Mouse (Mus musculus) heart, embryonic 11.5 days (tissue): ENCODE measurements at regions not wholly inside any gene's neighbourhood (a gene's known extent, or its start where the extent isn't known, plus 50 kb on each side); places are given as distances from the start of the nearest gene placed in this dataset.
"Not testable (repeated sequence)": the region's sequence is repeated elsewhere in the genome, so short reads cannot be mapped to it uniquely, and the experiment has no call there.

Source experiments
- ATAC-seq: fragments of 200-750 bp; cut with Nextera tagmentation; replicated peaks from 2 replicates; pipeline ENCODE4 v1.8.0; 2017; ENCODE audit warnings: moderate library complexity; ENCODE audit not compliant: insufficient number of reproducible peaks, low FRiP score, low TSS enrichment
- H3K27ac ChIP-seq: fragments of 300-500 bp; sonication (generic); 2 replicates; pipeline ENCODE4 v1.5.1; 2014; ENCODE audit warnings: mild to moderate bottlenecking, low read depth, low read length
- H3K27me3 ChIP-seq: fragments of 300-500 bp; sonication (generic); 2 replicates; pipeline ENCODE4 v1.6.1; 2014; ENCODE audit warnings: mild to moderate bottlenecking, low read length, mixed read lengths; ENCODE audit not compliant: control insufficient read depth, insufficient read depth
- H3K36me3 ChIP-seq: fragments of 300-500 bp; sonication (generic); 2 replicates; pipeline ENCODE4 v1.6.1; 2014; ENCODE audit warnings: mild to moderate bottlenecking, low read length, moderate library complexity, mixed read lengths; ENCODE audit not compliant: control insufficient read depth, insufficient read depth
- H3K4me1 ChIP-seq: fragments of 300-500 bp; sonication (generic); 2 replicates; pipeline ENCODE4 v1.6.1; 2014; ENCODE audit warnings: low read length; ENCODE audit not compliant: control insufficient read depth, insufficient read depth
- H3K4me2 ChIP-seq: fragments of 300-500 bp; sonication (generic); 2 replicates; pipeline ENCODE4 v1.6.1; 2014; ENCODE audit warnings: mild to moderate bottlenecking, moderate library complexity
- H3K4me3 ChIP-seq: fragments of 300-500 bp; sonication (generic); 2 replicates; pipeline ENCODE4 v1.5.1; 2014; ENCODE audit warnings: low read depth, low read length
- H3K9ac ChIP-seq: fragments of 300-500 bp; sonication (generic); 2 replicates; pipeline ENCODE4 v1.6.1; 2014; ENCODE audit warnings: mild to moderate bottlenecking, low read depth, low read length, moderate library complexity
- H3K9me3 ChIP-seq: fragments of 300-500 bp; sonication (generic); replicated peaks from 2 replicates; pipeline ENCODE4 v1.6.1; 2016; ENCODE audit warnings: low read length; ENCODE audit not compliant: control insufficient read depth
- WGBS: fragments of 180-500 bp; shearing (Covaris S2); extraction: QIAGEN DNeasy Blood & Tissue Kit; methylation state at CpG from one replicate; pipeline ENCODE4 v1.1.7; 2014; ENCODE audit not compliant: insufficient replicate concordance; 5-methylcytosine and 5-hydroxymethylcytosine counted together

GRCm38 (mm10) chr13:52138331-52138945, 292.0 kb downstream of the Gadd45g start:
- Histone ChIP-seq H3K9ac (no peak overlapping the region), H3K4me3 (no peak overlapping the region), H3K27ac (no peak overlapping the region), H3K9me3 (no peaks in the 10 kb centered on the region), H3K36me3 (no peaks in the 10 kb centered on the region), H3K4me1 (no peaks in the 10 kb centered on the region), H3K4me2 (no peak overlapping the region), H3K27me3 (no peaks in the 10 kb centered on the region)
- no peak for ATAC-seq
- WGBS = 73% methylated on average over 6 of the region's 6 CpGs

GRCm38 (mm10) chr13:52139140-52139809, 292.8 kb downstream of the Gadd45g start:
- WGBS = 35% methylated on average over 15 of the region's 15 CpGs

GRCm38 (mm10) chr13:52140221-52140620, 293.7 kb downstream of the Gadd45g start:
- Histone ChIP-seq H3K36me3 (no peaks in the 10 kb centered on the region), H3K27me3 (no peaks in the 10 kb centered on the region), H3K9ac (no peak overlapping the region), H3K4me3 (no peak overlapping the region), H3K9me3 (peaks cover 4% of the 10 kb centered on the region; the same call in 1 of the 2 replicates), H3K27ac (no peak overlapping the region), H3K4me1 (no peaks in the 10 kb centered on the region), H3K4me2 (no peak overlapping the region)
- no peak for ATAC-seq
- 71% methylated on average over 6 of the region's 6 CpGs for WGBS

More at GRCm38 (mm10) chr13:52139140-52139809, 292.8 kb downstream of the Gadd45g start:
- no peak overlapping the region for H3K4me2 ChIP-seq
- no peaks in the 10 kb centered on the region for H3K36me3 ChIP-seq
- H3K4me3 ChIP-seq = no peak overlapping the region
- no peaks in the 10 kb centered on the region for H3K9me3 ChIP-seq
- no peaks in the 10 kb centered on the region for H3K4me1 ChIP-seq
- H3K9ac ChIP-seq = no peak overlapping the region
- no peak overlapping the region for H3K27ac ChIP-seq
- no peaks in the 10 kb centered on the region for H3K27me3 ChIP-seq
- no peak for ATAC-seq

GRCm38 (mm10) chr13:52144066-52144465, 297.6 kb downstream of the Gadd45g start:
- H3K9ac ChIP-seq, H3K27me3 ChIP-seq, H3K27ac ChIP-seq, H3K9me3 ChIP-seq, ATAC-seq, H3K4me1 ChIP-seq, H3K4me3 ChIP-seq, H3K36me3 ChIP-seq, H3K4me2 ChIP-seq: not testable (repeated sequence)
- WGBS = 57% methylated on average over 1 of the region's 1 CpGs

- Histone ChIP-seq H3K4me1 (no peaks in the 10 kb centered on the region), H3K36me3 (no peaks in the 10 kb centered on the region), H3K27me3 (no peaks in the 10 kb centered on the region), H3K9me3 (peaks cover 8% of the 10 kb centered on the region; the same call in 1 of the 2 replicates), H3K27ac (no peak overlapping the region), H3K4me2 (no peak overlapping the region), H3K4me3 (no peak overlapping the region), H3K9ac (no peak overlapping the region)
- no peak for ATAC-seq
- WGBS = 74% methylated on average over 5 of the region's 5 CpGs
These were observed 299.4 kb downstream of the Gadd45g start for GRCm38 (mm10) chr13:52145926-52146325.

GRCm38 (mm10) chr13:52150281-52150680, 303.8 kb downstream of the Gadd45g start:
- Histone ChIP-seq H3K27me3 (no peaks in the 10 kb centered on the region), H3K9me3 (peaks cover 3% of the 10 kb centered on the region; the same call in 1 of the 2 replicates), H3K9ac (no peak overlapping the region), H3K4me1 (no peaks in the 10 kb centered on the region), H3K4me3 (no peak overlapping the region), H3K4me2 (no peak overlapping the region), H3K36me3 (no peaks in the 10 kb centered on the region), H3K27ac (no peak overlapping the region)
- ATAC-seq = no peak
- 77% methylated on average over 8 of the region's 8 CpGs for WGBS

GRCm38 (mm10) chr13:52151777-52152176, 305.3 kb downstream of the Gadd45g start:
- no peak for ATAC-seq
- no peak overlapping the region for H3K9ac ChIP-seq
- WGBS = 74% methylated on average over 11 of the region's 11 CpGs

GRCm38 (mm10) chr13:52152221-52152620, 305.7 kb downstream of the Gadd45g start:
- H3K27me3 ChIP-seq = no peaks in the 10 kb centered on the region
- no peak overlapping the region for H3K4me3 ChIP-seq
- no peak overlapping the region for H3K4me2 ChIP-seq
- H3K4me1 ChIP-seq = no peaks in the 10 kb centered on the region
- 47% methylated on average over 4 of the region's 4 CpGs for WGBS
- no peak for ATAC-seq
- no peak overlapping the region for H3K27ac ChIP-seq
- no peaks in the 10 kb centered on the region for H3K36me3 ChIP-seq
- no peaks in the 10 kb centered on the region for H3K9me3 ChIP-seq
- H3K9ac ChIP-seq = no peak overlapping the region

More at GRCm38 (mm10) chr13:52151777-52152176, 305.3 kb downstream of the Gadd45g start:
- Histone ChIP-seq H3K27ac (no peak overlapping the region), H3K4me1 (no peaks in the 10 kb centered on the region), H3K4me2 (no peak overlapping the region), H3K9me3 (no peaks in the 10 kb centered on the region), H3K36me3 (no peaks in the 10 kb centered on the region), H3K27me3 (no peaks in the 10 kb centered on the region), H3K4me3 (no peak overlapping the region)

- Histone ChIP-seq H3K4me3 (no peak overlapping the region), H3K9me3 (no peaks in the 10 kb centered on the region), H3K27me3 (no peaks in the 10 kb centered on the region), H3K27ac (no peak overlapping the region), H3K9ac (no peak overlapping the region), H3K4me1 (no peaks in the 10 kb centered on the region), H3K4me2 (no peak overlapping the region), H3K36me3 (no peaks in the 10 kb centered on the region)
- no peak for ATAC-seq
- 88% methylated on average over 4 of the region's 4 CpGs for WGBS
These were observed 306.6 kb downstream of the Gadd45g start for GRCm38 (mm10) chr13:52153030-52153429.
